Mouse (Mus musculus) E14TG2a.4 (cell line): Measurements from ENCODE around the gene Stambpl1.

Experiments
- CTCF ChIP-seq: conservative IDR thresholded peaks from 2 replicates; pipeline ENCODE4 v1.5.1; 2014; ENCODE audit warnings: low read length
- POU5F1 ChIP-seq: IDR thresholded peaks from 2 replicates; pipeline ENCODE4 v1.6.1; 2014; ENCODE audit warnings: low read length, borderline replicate concordance

GRCm38 (mm10) chr19:34191645-34192007 is 403 bp upstream of the Stambpl1 start:
- TF ChIP-seq CTCF (no peak), POU5F1 (no peak)
